Mouse (Mus musculus): ENCODE measurements around the gene Vps35. TPM values are rescaled to one million over a fixed set of nuclear protein-coding genes. Genes with fewer than 3 reads are reported as not detected.

The Vps35 gene
- polyA plus RNA-seq, 1 experiment from 2014 or later, result 161 TPM

DNA sequence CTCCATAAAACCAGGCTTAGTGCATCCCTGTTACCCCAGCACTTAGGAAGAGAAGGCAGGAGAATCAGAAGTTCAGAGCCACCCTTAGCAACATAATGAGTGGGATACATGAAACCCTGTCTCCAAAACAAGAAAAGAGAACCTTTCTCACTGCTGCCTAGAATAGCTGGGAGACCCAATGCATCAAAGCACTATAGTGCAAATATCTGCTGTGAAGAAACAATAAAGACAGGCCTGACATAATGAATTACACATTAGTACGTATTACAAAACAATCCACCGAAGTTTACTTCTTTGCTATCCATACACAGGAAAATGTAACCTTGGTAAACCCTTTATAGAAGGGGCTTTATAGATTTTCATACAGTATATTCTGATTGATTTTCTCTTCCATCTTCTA is 9.0 kb upstream of the Vps35 start:
- WGBS, result 95% methylated on average over 2 of the region's 2 CpGs
- Histone ChIP-seq H3K4me3 (no peak overlapping the region), H3K36me3 (ENCODE audit: poor library complexity, severe bottlenecking) (peaks cover 57% of the 10 kb centered on the region), H3K4me2 (no peak overlapping the region), H3K27me3 (no peaks in the 10 kb centered on the region), H3K4me1 (no peaks in the 10 kb centered on the region), H3K9me3 (replicated peaks) (no peaks in the 10 kb centered on the region), H3K9ac (no peak overlapping the region), H3K27ac (no peak overlapping the region)
- no peak for ATAC-seq

GRCm38 (mm10) chr8:85303531-85303930 is 3.9 kb upstream of the Vps35 start:
- no peak for ATAC-seq
- Histone ChIP-seq H3K4me3 (no peak overlapping the region), H3K27ac (no peak overlapping the region), H3K9me3 (replicated peaks) (no peaks in the 10 kb centered on the region), H3K9ac (no peak overlapping the region), H3K36me3 (ENCODE audit: poor library complexity, severe bottlenecking) (peaks cover 51% of the 10 kb centered on the region), H3K27me3 (no peaks in the 10 kb centered on the region), H3K4me1 (peaks cover 25% of the 10 kb centered on the region), H3K4me2 (no peak overlapping the region)
- 81% methylated on average over 5 of the region's 5 CpGs for WGBS

DNA sequence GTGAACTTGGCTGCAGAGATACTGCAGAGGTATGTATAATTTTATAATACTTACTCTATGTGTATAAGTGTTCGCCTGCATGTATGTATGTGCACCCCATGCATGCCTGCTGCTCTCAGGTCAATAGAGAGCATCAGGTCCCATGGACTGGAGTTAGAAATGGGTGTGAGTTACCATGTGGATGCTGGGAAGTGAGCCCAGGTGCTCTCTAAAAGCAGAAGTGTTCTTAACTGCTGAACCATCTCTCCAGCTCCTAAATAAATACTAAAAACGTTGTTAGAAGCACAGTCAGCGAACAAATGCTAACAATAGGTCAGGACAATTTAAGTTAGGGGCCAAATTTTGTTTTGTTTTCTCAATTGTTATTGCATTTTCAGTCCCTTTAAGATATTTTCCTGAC is 3.3 kb upstream of the Vps35 start:
- Histone ChIP-seq H3K27me3 (no peaks in the 10 kb centered on the region), H3K36me3 (ENCODE audit: poor library complexity, severe bottlenecking) (peaks cover 45% of the 10 kb centered on the region), H3K9ac (no peak overlapping the region), H3K27ac (no peak overlapping the region), H3K4me1 (peaks cover 31% of the 10 kb centered on the region), H3K4me3 (no peak overlapping the region), H3K4me2 (no peak overlapping the region), H3K9me3 (replicated peaks) (no peaks in the 10 kb centered on the region)
- ATAC-seq, result no peak
- 95% methylated on average over 3 of the region's 3 CpGs for WGBS

GRCm38 (mm10) chr8:85301941-85302340 is 2.3 kb upstream of the Vps35 start:
- WGBS, result 31% methylated on average over 1 of the region's 1 CpGs
- no peak for ATAC-seq
- 0 out of 2 replicates have a peak overlapping the region, but pooled peaks have one; percentile 1 for H3K4me2 ChIP-seq

GRCm38 (mm10) chr8:85298600-85299433 is 785 bp downstream of the Vps35 start:
- Histone ChIP-seq H3K36me3 (ENCODE audit: poor library complexity, severe bottlenecking) (peaks cover 15% of the 10 kb centered on the region), H3K27ac (peak overlapping the region; percentile 98), H3K4me2 (peak overlapping the region; percentile 88), H3K27me3 (no peaks in the 10 kb centered on the region), H3K4me3 (peak overlapping the region; percentile 81), H3K9me3 (replicated peaks) (no peaks in the 10 kb centered on the region), H3K9ac (peak overlapping the region; percentile 87), H3K4me1 (peaks cover 43% of the 10 kb centered on the region)
- under 1% methylated on average over 53 of the region's 53 CpGs for WGBS
- ATAC-seq, result no peak

More at GRCm38 (mm10) chr8:85301941-85302340, 2.3 kb upstream of the Vps35 start:
- Histone ChIP-seq H3K4me3 (no peak overlapping the region), H3K4me1 (peaks cover 41% of the 10 kb centered on the region), H3K27me3 (no peaks in the 10 kb centered on the region), H3K9ac (no peak overlapping the region), H3K36me3 (ENCODE audit: poor library complexity, severe bottlenecking) (peaks cover 36% of the 10 kb centered on the region), H3K27ac (no peak overlapping the region), H3K9me3 (replicated peaks) (no peaks in the 10 kb centered on the region)

DNA sequence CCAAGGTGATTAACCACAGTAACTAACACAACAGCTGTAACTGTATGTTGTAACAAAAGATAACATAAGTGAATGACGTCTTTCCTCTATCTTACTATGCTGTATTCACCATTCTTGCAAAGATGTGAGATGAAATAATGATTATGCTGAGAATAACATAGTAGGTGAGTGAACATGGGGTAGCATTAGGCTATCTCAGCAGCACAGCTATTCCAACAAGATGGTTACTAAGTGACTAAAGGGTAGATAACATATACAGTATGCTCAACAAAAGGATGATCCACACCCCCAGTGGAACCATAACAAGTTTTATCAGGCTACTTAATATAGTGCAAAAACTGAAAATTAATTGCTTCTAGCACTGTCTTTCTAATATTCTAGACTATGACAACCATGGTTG is 12.8 kb downstream of the Vps35 start:
- 97% methylated on average over 1 of the region's 1 CpGs for WGBS
- peaks cover 56% of the 10 kb centered on the region for H3K36me3 ChIP-seq (ENCODE audit: poor library complexity, severe bottlenecking)
- no peak for ATAC-seq

DNA sequence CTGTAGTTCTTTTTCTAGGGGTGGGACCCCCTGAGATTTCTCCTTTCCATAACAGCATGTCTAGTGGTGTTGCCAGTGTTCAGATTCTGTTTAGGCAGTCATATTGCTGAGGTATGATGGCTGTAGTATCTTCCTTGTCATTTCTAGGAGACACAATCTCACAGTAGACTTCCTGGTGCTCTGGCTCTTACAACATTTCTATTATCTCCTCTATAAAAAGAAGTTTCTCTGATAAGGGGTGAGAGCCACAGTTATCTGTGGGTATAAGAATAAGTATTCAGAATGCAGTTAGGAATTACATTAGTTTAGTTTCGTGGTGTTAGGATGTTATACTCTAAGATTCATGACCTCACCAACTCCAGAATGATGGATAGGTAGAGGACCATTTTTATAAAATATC is 72.3 kb downstream of the Vps35 start:
- Histone ChIP-seq H3K4me1 (no peaks in the 10 kb centered on the region), H3K36me3 (ENCODE audit: poor library complexity, severe bottlenecking) (no peaks in the 10 kb centered on the region), H3K4me3 (no peak overlapping the region), H3K27ac (no peak overlapping the region), H3K9me3 (replicated peaks) (no peaks in the 10 kb centered on the region), H3K27me3 (no peaks in the 10 kb centered on the region), H3K9ac (no peak overlapping the region), H3K4me2 (no peak overlapping the region)
- ATAC-seq, result no peak
- WGBS, result 78% methylated on average over 1 of the region's 1 CpGs

More for the DNA sequence above, 12.8 kb downstream of the Vps35 start:
- Histone ChIP-seq H3K9ac (no peak overlapping the region), H3K4me2 (no peak overlapping the region), H3K4me3 (no peak overlapping the region), H3K9me3 (replicated peaks) (no peaks in the 10 kb centered on the region), H3K4me1 (no peaks in the 10 kb centered on the region), H3K27ac (no peak overlapping the region), H3K27me3 (no peaks in the 10 kb centered on the region)

GRCm38 (mm10) chr8:85225688-85226087 is 73.9 kb downstream of the Vps35 start, which contains the start of gene Olfr371:
Gene Olfr371 (plus strand): TSS chr8:85225988.
- Histone ChIP-seq H3K27me3 (no peaks in the 10 kb centered on the region), H3K9ac (no peak within 1 kb of the TSS), H3K36me3 (ENCODE audit: poor library complexity, severe bottlenecking) (no peaks in the 10 kb centered on the region), H3K4me3 (no peak within 1 kb of the TSS), H3K27ac (no peak within 1 kb of the TSS), H3K4me1 (no peaks in the 10 kb centered on the region), H3K9me3 (replicated peaks) (no peaks in the 10 kb centered on the region), H3K4me2 (no peak within 1 kb of the TSS)
- WGBS, result 34% methylated on average over 1 of the region's 1 CpGs
- no peak for ATAC-seq

DNA sequence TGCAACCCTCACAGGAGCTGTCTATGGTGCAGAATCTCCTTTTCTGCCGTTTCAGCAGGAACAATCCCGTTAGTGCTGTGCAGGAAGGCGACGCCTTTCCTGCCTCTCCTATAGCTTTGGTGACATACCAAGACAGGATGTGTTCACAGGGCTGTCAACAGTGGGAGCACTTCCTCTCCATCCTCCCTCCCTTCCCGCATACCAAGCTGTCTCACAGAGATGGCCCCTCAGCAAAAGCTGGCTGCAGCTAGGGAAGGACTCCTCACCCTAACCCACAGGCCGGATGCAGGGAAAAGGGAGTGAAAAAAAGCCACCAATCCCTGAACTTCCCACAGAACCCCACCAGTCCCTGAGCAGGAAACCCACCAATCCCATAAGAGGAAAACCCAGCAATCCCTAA is 78.6 kb downstream of the Vps35 start:
- no peak for ATAC-seq
- 58% methylated on average over 6 of the region's 6 CpGs for WGBS
- H3K9me3 ChIP-seq (replicated peaks), result no peaks in the 10 kb centered on the region
- no peak overlapping the region for H3K4me3 ChIP-seq
- H3K27me3 ChIP-seq, result no peaks in the 10 kb centered on the region
- no peak overlapping the region for H3K4me2 ChIP-seq
- H3K27ac ChIP-seq, result no peak overlapping the region
- H3K9ac ChIP-seq, result no peak overlapping the region
- no peaks in the 10 kb centered on the region for H3K4me1 ChIP-seq
- H3K36me3 ChIP-seq (ENCODE audit: poor library complexity, severe bottlenecking), result no peaks in the 10 kb centered on the region

GRCm38 (mm10) chr8:85220220-85220619 is 79.4 kb downstream of the Vps35 start:
- Histone ChIP-seq H3K9me3 (replicated peaks) (no peaks in the 10 kb centered on the region), H3K27me3 (no peaks in the 10 kb centered on the region), H3K9ac (no peak overlapping the region), H3K27ac (no peak overlapping the region), H3K4me1 (no peaks in the 10 kb centered on the region), H3K4me3 (no peak overlapping the region), H3K4me2 (no peak overlapping the region), H3K36me3 (ENCODE audit: poor library complexity, severe bottlenecking) (no peaks in the 10 kb centered on the region)
- 84% methylated on average over 4 of the region's 4 CpGs for WGBS
- no peak for ATAC-seq

All from forebrain, embryonic 13.5 days (tissue).